Mouse (Mus musculus) MEL (cell line): ENCODE measurements around the gene Mynn. TPM values are rescaled to one million over a fixed set of nuclear protein-coding genes. Genes with fewer than 3 reads are reported as not detected.

Experiments used
- DNase-seq: peaks from one replicate; pipeline ENCODE4 v3.0.0; 2011; ENCODE audit warnings: low read depth, low spot score
- H3K27ac ChIP-seq: 2 replicates; pipeline ENCODE4 v1.5.1; 2012; ENCODE audit warnings: low read depth, mild to moderate bottlenecking, control low read depth, low read length, moderate library complexity; ENCODE audit not compliant: control insufficient read depth
- H3K27me3 ChIP-seq, 2 experiments: fragments of 150-350 bp in 1 of 2; sonication (generic) in 1 of 2; 2 replicates each; pipeline ENCODE4 v1.6.1; 2012; ENCODE audit warnings: low read length in 2 of 2, mild to moderate bottlenecking in 2 of 2, improper control_type of control experiment in 1 of 2, moderate library complexity in 1 of 2; ENCODE audit not compliant: insufficient read depth in 2 of 2, control insufficient read depth in 1 of 2
- H3K36me3 ChIP-seq, 2 experiments: 2 replicates each; pipeline ENCODE4 v1.6.1; 2012 to 2014; ENCODE audit warnings: low read length in 2 of 2, improper control_type of control experiment in 1 of 2, inconsistent platforms in 1 of 2, mild to moderate bottlenecking in 1 of 2; ENCODE audit not compliant: insufficient read depth in 2 of 2, control insufficient read depth in 1 of 2
- H3K4me1 ChIP-seq, 2 experiments: fragments of 150-350 bp in 1 of 2; sonication (generic) in 1 of 2; 2 replicates each; pipeline ENCODE4 v1.6.1; 2012; ENCODE audit warnings: low read length in 2 of 2, improper control_type of control experiment in 1 of 2, mild to moderate bottlenecking in 1 of 2; ENCODE audit not compliant: insufficient read depth in 2 of 2, control insufficient read depth in 1 of 2
- H3K4me3 ChIP-seq, 2 experiments: fragments of 150-350 bp in 1 of 2; sonication (generic) in 1 of 2; 2 replicates each; pipeline ENCODE4 v1.5.1; 2012; ENCODE audit warnings: low read depth in 2 of 2, low read length in 2 of 2, mild to moderate bottlenecking in 2 of 2, moderate library complexity in 2 of 2, control low read depth in 1 of 2, improper control_type of control experiment in 1 of 2; ENCODE audit not compliant: control insufficient read depth in 1 of 2, insufficient read depth in 1 of 2
- H3K79me2 ChIP-seq: 2 replicates; pipeline ENCODE4 v1.6.1; 2012; ENCODE audit warnings: mild to moderate bottlenecking, low read length, moderate library complexity; ENCODE audit not compliant: control insufficient read depth, poor library complexity, insufficient read depth
- H3K9ac ChIP-seq: 2 replicates; pipeline ENCODE4 v1.6.1; 2012; ENCODE audit warnings: low read depth, mild to moderate bottlenecking, control low read depth, low read length, moderate library complexity; ENCODE audit not compliant: control insufficient read depth, poor library complexity, severe bottlenecking
- H3K9me3 ChIP-seq: fragments of 150-350 bp; sonication (generic); replicated peaks from 2 replicates; pipeline ENCODE4 v1.6.1; 2012; ENCODE audit warnings: mild to moderate bottlenecking, low read length, improper control_type of control experiment, moderate library complexity; ENCODE audit not compliant: insufficient read depth
- BHLHE40 ChIP-seq: IDR thresholded peaks from 2 replicates; pipeline ENCODE4 v1.6.1; 2012; ENCODE audit warnings: low read depth, mild to moderate bottlenecking, inconsistent platforms, low read length, improper control_type of control experiment, borderline replicate concordance
- CHD1 ChIP-seq: IDR thresholded peaks from 2 replicates; pipeline ENCODE4 v1.6.1; 2012; ENCODE audit warnings: low read depth, mild to moderate bottlenecking, inconsistent platforms, low read length, improper control_type of control experiment
- CHD2 ChIP-seq: IDR thresholded peaks from 2 replicates; pipeline ENCODE4 v1.6.1; 2011; ENCODE audit warnings: low read length, improper control_type of control experiment
- CTCF ChIP-seq, 3 experiments: IDR thresholded peaks in 2 of 3; conservative IDR thresholded peaks in 1 of 3; 2 replicates each; pipeline ENCODE4 v1.5.1; 2011 to 2012; ENCODE audit warnings: low read length in 3 of 3, low read depth in 2 of 3, mild to moderate bottlenecking in 2 of 3, improper control_type of control experiment in 1 of 3, inconsistent platforms in 1 of 3, mixed read lengths in 1 of 3, moderate library complexity in 1 of 3; ENCODE audit not compliant: control insufficient read depth in 1 of 3, insufficient read depth in 1 of 3, poor library complexity in 1 of 3, severe bottlenecking in 1 of 3
- E2F4 ChIP-seq: IDR thresholded peaks from 2 replicates; pipeline ENCODE4 v1.6.1; 2011; ENCODE audit warnings: low read depth, low read length, improper control_type of control experiment, borderline replicate concordance
- ELF1 ChIP-seq: IDR thresholded peaks from 2 replicates; pipeline ENCODE4 v1.6.1; 2014; ENCODE audit warnings: low read depth, mild to moderate bottlenecking, inconsistent platforms, low read length, improper control_type of control experiment, moderate library complexity
- EP300 ChIP-seq, 2 experiments: IDR thresholded peaks; 2 replicates each; pipeline ENCODE4 v1.6.1; 2011; ENCODE audit warnings: improper control_type of control experiment in 2 of 2, low read length in 2 of 2, low read depth in 1 of 2, mild to moderate bottlenecking in 1 of 2
- GABPA ChIP-seq: IDR thresholded peaks from 2 replicates; pipeline ENCODE4 v1.6.1; 2012; ENCODE audit warnings: low read depth, mild to moderate bottlenecking, inconsistent platforms, low read length, improper control_type of control experiment, moderate library complexity
- GATA1 ChIP-seq: IDR thresholded peaks from 2 replicates; pipeline ENCODE4 v1.6.1; 2011; ENCODE audit warnings: low read depth, low read length, improper control_type of control experiment
- HCFC1 ChIP-seq: IDR thresholded peaks from 2 replicates; pipeline ENCODE4 v1.6.1; 2012; ENCODE audit warnings: low read depth, mild to moderate bottlenecking, inconsistent platforms, low read length, improper control_type of control experiment, moderate library complexity
- JUND ChIP-seq: IDR thresholded peaks from 2 replicates; pipeline ENCODE4 v1.6.1; 2011; ENCODE audit warnings: low read depth, mild to moderate bottlenecking, improper control_type of control experiment, low read length
- KAT2A ChIP-seq: conservative IDR thresholded peaks from 2 replicates; pipeline ENCODE4 v1.6.1; 2012; ENCODE audit warnings: low read depth, low read length, improper control_type of control experiment, inconsistent platforms
- MAFK ChIP-seq: IDR thresholded peaks from 2 replicates; pipeline ENCODE4 v1.6.1; 2011; ENCODE audit warnings: low read depth, mild to moderate bottlenecking, low read length, improper control_type of control experiment, borderline replicate concordance
- MAX ChIP-seq: IDR thresholded peaks from 2 replicates; pipeline ENCODE4 v1.6.1; 2011; ENCODE audit warnings: low read length, improper control_type of control experiment
- MAZ ChIP-seq: IDR thresholded peaks from 2 replicates; pipeline ENCODE4 v1.6.1; 2012; ENCODE audit warnings: low read depth, mild to moderate bottlenecking, inconsistent platforms, low read length, improper control_type of control experiment
- MEF2A ChIP-seq: IDR thresholded peaks from 2 replicates; pipeline ENCODE4 v1.6.1; 2014; ENCODE audit warnings: low read depth, mild to moderate bottlenecking, inconsistent platforms, low read length, improper control_type of control experiment; ENCODE audit not compliant: poor library complexity, insufficient replicate concordance, severe bottlenecking; ENCODE audit errors: extremely low read depth
- MXI1 ChIP-seq: IDR thresholded peaks from 2 replicates; pipeline ENCODE4 v1.6.1; 2011; ENCODE audit warnings: mild to moderate bottlenecking, low read depth, low read length, improper control_type of control experiment
- MYB ChIP-seq: IDR thresholded peaks from 2 replicates; pipeline ENCODE4 v1.6.1; 2011; ENCODE audit warnings: mild to moderate bottlenecking, low read depth, low read length, improper control_type of control experiment
- MYC ChIP-seq: IDR thresholded peaks from 2 replicates; pipeline ENCODE4 v1.6.1; 2011; ENCODE audit warnings: low read depth, mild to moderate bottlenecking, low read length, improper control_type of control experiment, moderate library complexity
- NRF1 ChIP-seq: IDR thresholded peaks from 2 replicates; pipeline ENCODE4 v1.6.1; 2014; ENCODE audit warnings: low read depth, mild to moderate bottlenecking, inconsistent platforms, low read length, improper control_type of control experiment, moderate library complexity; ENCODE audit not compliant: poor library complexity, insufficient read depth, severe bottlenecking
- POLR2A ChIP-seq, 2 experiments: IDR thresholded peaks; 2 replicates each; pipeline ENCODE4 v1.6.1; 2011 to 2012; ENCODE audit warnings: low read length in 2 of 2, mild to moderate bottlenecking in 2 of 2, control low read depth in 1 of 2, improper control_type of control experiment in 1 of 2, low read depth in 1 of 2, moderate library complexity in 1 of 2; ENCODE audit not compliant: control insufficient read depth in 1 of 2, insufficient read depth in 1 of 2, poor library complexity in 1 of 2
- POLR2AphosphoS2 ChIP-seq: IDR thresholded peaks from 2 replicates; pipeline ENCODE4 v1.6.1; 2011; ENCODE audit warnings: low read length, improper control_type of control experiment
- POLR2AphosphoS5 ChIP-seq: IDR thresholded peaks from 2 replicates; pipeline ENCODE4 v1.6.1; 2012; ENCODE audit warnings: low read depth, borderline replicate concordance, mild to moderate bottlenecking, inconsistent platforms, low read length, moderate library complexity, mixed read lengths
- RAD21 ChIP-seq: IDR thresholded peaks from 2 replicates; pipeline ENCODE4 v1.6.1; 2011; ENCODE audit warnings: mild to moderate bottlenecking, low read depth, low read length, improper control_type of control experiment
- RCOR1 ChIP-seq: IDR thresholded peaks from 2 replicates; pipeline ENCODE4 v1.6.1; 2012; ENCODE audit warnings: low read depth, mild to moderate bottlenecking, inconsistent platforms, low read length, improper control_type of control experiment
- SIN3A ChIP-seq: IDR thresholded peaks from 2 replicates; pipeline ENCODE4 v1.6.1; 2012; ENCODE audit warnings: low read length, improper control_type of control experiment, inconsistent platforms
- SMC3 ChIP-seq: IDR thresholded peaks from 2 replicates; pipeline ENCODE4 v1.6.1; 2011; ENCODE audit warnings: low read depth, low read length, improper control_type of control experiment
- TAL1 ChIP-seq: IDR thresholded peaks from 2 replicates; pipeline ENCODE4 v1.6.1; 2012; ENCODE audit warnings: mild to moderate bottlenecking, inconsistent platforms, low read length, moderate library complexity, mixed read lengths
- TBP ChIP-seq: IDR thresholded peaks from 2 replicates; pipeline ENCODE4 v1.8.0; 2011; ENCODE audit warnings: low read depth, low read length, improper control_type of control experiment
- TCF12 ChIP-seq: IDR thresholded peaks from 2 replicates; pipeline ENCODE4 v1.6.1; 2014; ENCODE audit warnings: low read depth, mild to moderate bottlenecking, inconsistent platforms, low read length, improper control_type of control experiment, moderate library complexity
- UBTF ChIP-seq: IDR thresholded peaks from 2 replicates; pipeline ENCODE4 v1.6.1; 2012; ENCODE audit warnings: low read depth, mild to moderate bottlenecking, inconsistent platforms, low read length, improper control_type of control experiment, moderate library complexity, borderline replicate concordance; ENCODE audit not compliant: insufficient read depth
- USF1 ChIP-seq: IDR thresholded peaks from 2 replicates; pipeline ENCODE4 v1.6.1; 2014; ENCODE audit warnings: low read depth, mild to moderate bottlenecking, inconsistent platforms, low read length, improper control_type of control experiment, moderate library complexity
- USF2 ChIP-seq, 2 experiments: IDR thresholded peaks; 2 replicates each; pipeline ENCODE4 v1.6.1; 2011 to 2012; ENCODE audit warnings: improper control_type of control experiment in 2 of 2, low read length in 2 of 2, borderline replicate concordance in 1 of 2, inconsistent platforms in 1 of 2, low read depth in 1 of 2, mild to moderate bottlenecking in 1 of 2; ENCODE audit not compliant: insufficient read depth in 1 of 2
- ZC3H11A ChIP-seq: IDR thresholded peaks from 2 replicates; pipeline ENCODE4 v1.6.1; 2012; ENCODE audit warnings: low read depth, mild to moderate bottlenecking, inconsistent platforms, low read length, improper control_type of control experiment
- ZMIZ1 ChIP-seq: IDR thresholded peaks from 2 replicates; pipeline ENCODE4 v1.6.1; 2012; ENCODE audit warnings: low read depth, mild to moderate bottlenecking, inconsistent platforms, low read length, improper control_type of control experiment, moderate library complexity
- polyA plus RNA-seq, 2 experiments: library from polyadenylated mRNA; stranded (reverse) in 1 of 2; unstranded in 1 of 2; fragments of >175 nt in 1 of 2; fragments of >200 nt in 1 of 2; gene quantifications; 2 replicates each; pipeline versions ENCODE4 v1.2.1 to v1.2.4; 2012; ENCODE audit warnings: low replicate concordance in 2 of 2, low read depth in 1 of 2; ENCODE audit not compliant: insufficient read length in 2 of 2, insufficient read depth in 1 of 2, missing spikeins in 1 of 2
- total RNA-seq: library from RNA; depleted of rRNA; stranded (reverse); fragments of 300-350 nt; gene quantifications from 2 replicates; pipeline ENCODE4 v1.2.3, GENCODE M21; 2012; rRNA removed

Gene Mynn
- total RNA-seq (13.9 and 17.0 TPM in 2 replicates), polyA plus RNA-seq (10 to 100 TPM in 1 of 2 experiments, not detected in 1; 12.3 TPM)

- Histone ChIP-seq H3K9ac (peak within 1 kb of the TSS; percentile 79), H3K27me3 (no peaks in the 10 kb centered on the region), H3K36me3 (peaks cover 8% of the 10 kb centered on the region in 2 experiments; a peak in 3 of 4 replicates), H3K27ac (peak within 1 kb of the TSS; percentile 85), H3K4me3 (peak within 1 kb of the TSS; percentile 95), H3K79me2 (peaks cover 13% of the 10 kb centered on the region), H3K9me3 (no peaks in the 10 kb centered on the region), H3K4me1 (peaks cover 0 to 8% of the 10 kb centered on the region in 2 experiments; a peak in 2 of 4 replicates)
- peak; percentile 97 for DNase-seq
- TF ChIP-seq CHD2 (no peak), SIN3A (peak; percentile 55; the same call in 1 of the 2 replicates), GABPA (no peak), USF1 (no peak), EP300 (IDR thresholded peaks at IDR 0.05; ENCODE audit: low read depth in 1 of 2, low read length in 2 of 2) (no peak), ZC3H11A (no peak), ZMIZ1 (no peak), MAFK (no peak), POLR2AphosphoS2 (peak; percentile 37; the same call in 1 of the 2 replicates), KAT2A (peak; percentile 78; the same call in 1 of the 2 replicates), POLR2AphosphoS5 (no peak), GATA1 (peak; percentile 9; the same call in 1 of the 2 replicates), ELF1 (peak; percentile 23), MAX (no peak; the same call in 1 of the 2 replicates), BHLHE40 (no peak), MEF2A (no peak), UBTF (no peak), TBP (no peak), POLR2A (IDR thresholded peaks at IDR 0.05; ENCODE audit: control insufficient read depth in 1 of 2, insufficient read depth in 1 of 2, low read depth in 1 of 2, low read length in 2 of 2, poor library complexity in 1 of 2) (peak; percentile 75 to 77; a peak in 3 of 4 replicates), USF2 (IDR thresholded peaks at IDR 0.05; ENCODE audit: borderline replicate concordance in 1 of 2, insufficient read depth in 1 of 2, low read depth in 1 of 2, low read length in 2 of 2) (no peak), TAL1 (no peak), NRF1 (peak; percentile 98; the same call in 1 of the 2 replicates), RAD21 (no peak), TCF12 (peak; percentile 2; the same call in 1 of the 2 replicates), CTCF (IDR thresholded peaks at IDR 0.05 in 2 of 3, conservative IDR thresholded peaks at IDR 0.05 in 1 of 3; ENCODE audit: control insufficient read depth in 1 of 3, insufficient read depth in 1 of 3, low read depth in 2 of 3, low read length in 3 of 3, poor library complexity in 1 of 3, severe bottlenecking in 1 of 3) (peak; percentile 26 to 62 (median 27); a peak in 5 of 6 replicates), CHD1 (no peak), MYB (no peak), MAZ (peak; percentile 67), SMC3 (no peak), MYC (peak; percentile 26; the same call in 1 of the 2 replicates), HCFC1 (peak; percentile 95), JUND (no peak), E2F4 (no peak), RCOR1 (no peak), MXI1 (peak; percentile 42; the same call in 1 of the 2 replicates)
These were observed at the start of gene Mynn for GRCm38 (mm10) chr3:30602065-30602739. Gene Mynn, plus strand, starts transcription at chr3:30602065.
